Mouse (Mus musculus): ENCODE results near the gene Ifi35.
"Not testable (repeated sequence)": the region's sequence is repeated elsewhere in the genome, so short reads cannot be mapped to it uniquely, and the experiment has no call there.

The Ifi35 gene

GRCm38 (mm10) chr11:101448274-101448746 lies at the start of gene Ifi35:
Gene Ifi35, plus strand, starts transcription at chr11:101448407.
- DNase-seq = no peak

DNA sequence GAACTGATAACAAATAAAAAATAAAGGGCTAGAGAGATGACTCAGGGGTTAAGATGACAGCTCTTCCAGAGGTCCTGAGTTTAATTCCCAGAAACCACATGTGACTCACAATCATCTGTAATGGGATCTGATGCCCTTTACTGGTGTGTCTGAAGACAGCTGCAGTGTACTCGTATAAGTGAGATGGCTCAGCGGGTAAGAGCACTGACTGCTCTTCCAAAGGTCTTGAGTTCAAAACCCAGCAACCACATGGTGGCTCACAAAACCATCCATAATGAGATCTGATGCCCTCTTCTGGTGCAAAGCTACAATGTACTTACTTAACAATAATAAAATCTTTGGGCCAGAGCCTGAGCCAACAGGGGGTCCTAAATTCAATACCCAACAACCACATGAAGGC lies 32.9 kb upstream of the Ifi35 start:
- no peak for DNase-seq

DNA sequence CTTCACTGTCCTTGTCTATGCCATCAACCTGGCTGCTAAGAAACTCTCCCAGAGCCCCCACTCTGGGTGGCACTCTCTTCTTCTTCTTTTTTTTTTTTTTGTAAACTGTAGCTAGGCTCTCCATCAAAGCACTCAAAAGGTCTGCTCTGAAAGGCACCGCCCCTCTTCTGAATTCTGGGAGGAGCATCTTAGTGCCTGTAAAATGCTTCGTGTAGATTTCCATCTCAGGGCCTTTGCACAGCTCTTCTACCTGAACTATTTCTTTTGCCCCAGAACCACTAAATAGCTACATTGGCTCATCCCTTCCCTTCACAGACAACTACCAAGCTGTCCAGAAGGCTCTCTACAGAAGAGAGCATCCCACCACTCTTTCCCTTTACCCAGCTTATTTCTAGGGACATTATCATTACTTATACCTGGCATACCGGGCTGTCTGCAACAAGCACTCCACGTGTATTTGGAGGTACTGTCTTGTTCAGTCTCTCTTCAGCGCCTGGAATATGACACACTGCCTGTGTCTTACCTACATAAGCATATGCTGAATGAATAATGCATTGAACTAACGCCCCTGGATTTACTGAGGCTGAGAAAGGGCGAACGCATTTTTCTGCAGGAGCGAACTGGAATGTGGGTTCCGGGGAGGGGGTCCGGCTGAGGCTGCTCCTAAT lies 31.6 kb upstream of the Ifi35 start:
- no peak for DNase-seq

DNA sequence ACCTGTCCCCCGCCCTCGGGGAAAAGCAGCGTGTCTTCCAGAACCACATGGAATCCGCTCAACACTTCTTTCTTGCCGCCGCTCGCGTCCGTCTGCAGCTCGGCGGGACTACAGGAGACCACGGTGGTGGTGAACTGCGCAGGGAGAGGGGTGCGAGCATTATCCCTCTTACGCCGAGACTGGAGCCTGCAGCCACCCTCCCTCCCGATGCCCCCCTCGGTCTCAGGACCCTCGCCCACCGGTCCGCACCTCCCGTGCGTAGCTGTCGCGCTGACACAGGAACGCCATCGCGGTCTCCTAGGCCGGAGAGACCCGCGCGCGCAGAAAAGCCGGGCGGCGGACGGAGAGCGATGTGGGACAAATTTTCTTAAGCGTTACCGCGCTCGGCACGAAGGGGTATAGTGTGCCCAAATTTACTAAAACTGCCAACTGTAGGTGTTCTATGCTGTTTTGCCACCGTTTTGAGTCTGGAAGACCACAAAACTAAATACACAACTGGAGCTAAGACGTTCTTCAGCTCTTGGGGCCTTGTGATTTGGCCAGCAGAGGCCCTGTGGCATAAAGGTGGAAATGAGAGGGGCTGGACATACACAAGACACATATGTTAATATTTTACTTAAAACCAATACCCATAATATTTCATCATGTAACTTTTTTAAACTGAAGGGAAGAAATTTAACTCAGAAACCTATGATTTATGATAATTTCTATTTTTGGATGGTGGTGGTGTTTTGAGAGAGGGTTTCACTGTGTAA lies 30.9 kb upstream of the Ifi35 start, which contains the start of gene Aarsd1:
TSS of gene Aarsd1 (minus strand) at position 515 of the 755 bp plus-strand sequence.
- peak; percentile 94 to 95 for DNase-seq

- no peak for DNase-seq
Measured at GRCm38 (mm10) chr11:101418991-101419390, 29.2 kb upstream of the Ifi35 start.

- peak in 1 of 2 experiments; percentile 28 for DNase-seq
Measured at GRCm38 (mm10) chr11:101419610-101420009, 28.6 kb upstream of the Ifi35 start.

DNA sequence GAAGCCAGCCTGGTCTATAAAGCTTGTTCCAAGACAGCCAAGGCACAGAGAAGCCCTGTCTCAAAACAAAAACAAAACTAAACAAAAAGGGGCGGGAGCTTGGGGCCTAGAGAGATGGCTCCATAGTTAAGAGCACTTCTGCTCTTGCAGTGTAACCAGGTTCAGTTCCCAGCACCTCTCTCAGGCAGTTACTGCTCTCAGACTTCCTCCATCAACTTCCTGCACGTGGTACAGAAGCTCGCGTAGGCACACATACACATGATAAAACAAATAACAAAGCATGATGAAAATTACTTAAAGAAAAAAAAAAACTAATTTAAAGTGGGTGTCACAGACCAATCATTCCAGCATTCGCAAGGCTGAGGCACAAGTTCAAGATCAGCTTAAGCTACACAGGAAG lies 28.1 kb upstream of the Ifi35 start:
- no peak for DNase-seq

DNA sequence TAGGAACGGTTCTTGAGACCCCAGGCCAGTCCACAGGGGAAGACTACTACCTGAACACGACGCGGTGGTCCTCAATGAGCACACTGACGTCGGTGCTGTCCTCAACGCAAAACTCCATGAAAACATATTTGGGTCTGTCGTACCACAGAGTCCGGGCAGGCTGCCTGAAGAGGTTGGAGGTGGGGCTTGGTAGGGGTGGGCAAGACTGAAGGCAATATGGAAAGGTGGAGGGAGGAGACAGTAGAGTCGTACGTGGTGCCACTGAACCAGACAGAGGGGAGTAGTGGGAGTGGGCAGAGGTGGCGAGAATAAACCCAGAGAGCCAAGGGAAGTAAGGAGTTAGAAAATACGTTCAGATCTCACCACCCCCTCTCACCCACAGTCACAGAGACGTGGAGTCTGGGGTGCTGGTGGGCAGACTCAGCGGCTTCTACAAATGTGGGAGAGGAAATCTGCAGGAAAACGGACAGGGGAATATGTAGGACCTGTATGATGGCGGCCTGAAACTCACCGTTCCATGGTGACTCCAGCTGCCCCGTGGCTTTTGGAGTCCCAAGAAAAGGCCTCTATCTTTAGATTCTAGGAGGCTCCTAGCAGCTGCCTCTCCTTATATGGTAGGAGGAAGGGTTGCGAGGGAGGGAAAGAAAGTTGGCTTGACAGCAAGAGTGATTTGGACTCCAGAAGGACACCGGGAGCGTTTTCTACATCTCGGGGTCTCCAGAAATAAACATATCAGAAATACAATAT lies 23.9 kb upstream of the Ifi35 start, which contains the start of gene Gm27029:
TSS of gene Gm27029 (minus strand) at position 692 of the 747 bp plus-strand sequence.
- DNase-seq = peak; percentile 28 to 49

DNA sequence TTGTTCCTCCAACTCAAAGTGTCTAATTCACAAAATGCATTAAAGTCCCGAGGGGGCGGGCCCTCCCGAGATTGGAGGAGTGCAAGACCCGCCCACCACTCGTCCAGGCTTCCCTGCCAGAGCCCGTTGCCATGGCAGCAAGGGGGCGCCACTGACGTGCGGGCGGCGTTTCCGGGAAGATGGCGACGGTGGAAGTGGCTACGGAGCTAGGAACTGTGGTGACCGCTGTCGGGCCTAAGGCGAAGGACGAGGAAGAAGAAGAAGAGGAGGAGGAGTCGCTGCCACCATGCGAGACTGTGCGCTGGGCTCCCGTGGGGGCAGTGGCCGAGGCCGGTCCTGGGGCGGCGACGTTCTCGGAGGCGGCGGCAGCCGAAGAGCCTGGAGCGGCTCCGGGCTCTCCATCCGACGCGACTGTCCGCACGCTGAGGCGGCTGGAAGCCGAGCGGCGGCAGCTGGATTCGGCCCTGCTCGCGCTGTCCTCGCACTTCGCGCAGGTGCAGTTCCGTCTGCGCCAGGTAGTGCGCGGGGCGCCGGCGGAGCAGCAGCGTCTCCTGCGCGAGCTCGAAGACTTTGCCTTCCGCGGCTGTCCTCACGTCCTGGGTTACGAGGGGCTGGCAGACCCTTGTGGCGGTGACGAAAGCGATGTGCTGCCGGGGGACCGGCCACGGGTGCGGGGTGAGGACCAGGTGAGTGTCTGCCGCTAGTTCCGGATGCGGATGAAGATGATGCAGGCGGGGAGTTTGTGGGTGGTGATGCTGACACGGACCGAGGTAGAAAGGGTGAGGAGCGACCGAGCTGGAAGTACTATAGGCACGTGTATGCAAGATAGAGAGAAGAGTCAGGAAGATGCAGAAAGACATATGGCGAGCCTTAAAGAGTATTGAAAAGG lies 23.0 kb upstream of the Ifi35 start, which contains the start of the genes Rundc1 and Ptges3l:
TSS of gene Rundc1 (plus strand) at position 161 of the 889 bp plus-strand sequence.
TSS of gene Ptges3l (minus strand) at position 409 of the 889 bp plus-strand sequence.
- peak; percentile 99 for DNase-seq

DNA sequence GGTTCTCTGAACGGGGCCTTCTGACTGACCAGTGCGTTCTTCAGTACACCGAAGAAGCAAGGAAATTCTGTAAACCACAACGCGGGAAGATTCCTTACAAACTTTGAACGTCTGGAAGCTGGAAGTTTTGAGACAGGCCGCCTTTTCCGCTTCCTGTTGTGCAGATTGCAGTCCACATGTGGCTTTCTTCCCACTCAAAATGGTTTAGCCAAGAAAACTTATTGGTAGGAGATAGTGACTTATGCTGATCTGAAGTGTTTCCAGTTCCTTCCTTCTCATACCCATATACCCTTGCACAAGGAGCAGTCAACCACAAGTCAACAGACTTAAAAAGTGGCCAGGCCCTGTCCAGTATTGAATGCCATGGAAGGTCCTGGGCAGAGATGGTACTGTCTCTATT lies 22.0 kb upstream of the Ifi35 start:
- no peak for DNase-seq

DNA sequence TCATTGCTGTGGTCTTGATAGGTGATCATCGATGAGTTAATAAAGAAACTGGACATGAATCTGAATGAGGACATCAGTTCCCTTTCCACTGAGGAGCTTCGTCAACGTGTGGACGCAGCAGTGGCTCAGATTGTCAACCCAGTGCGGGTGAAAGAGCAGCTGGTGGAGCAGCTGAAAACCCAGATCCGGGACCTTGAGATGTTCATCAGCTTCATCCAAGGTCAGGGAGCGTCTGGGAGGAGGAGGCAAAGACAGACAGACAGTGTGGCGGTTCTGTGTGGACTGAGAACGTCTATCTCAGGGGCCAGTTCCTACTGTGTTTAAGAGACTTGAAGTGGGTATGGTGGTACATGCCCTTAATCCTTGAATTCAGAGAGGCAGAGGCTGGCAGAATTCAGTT lies 16.9 kb upstream of the Ifi35 start:
- DNase-seq = no peak

- peak; percentile 72 to 79 for DNase-seq
Measured at GRCm38 (mm10) chr11:101433396-101433795, 14.8 kb upstream of the Ifi35 start.

DNA sequence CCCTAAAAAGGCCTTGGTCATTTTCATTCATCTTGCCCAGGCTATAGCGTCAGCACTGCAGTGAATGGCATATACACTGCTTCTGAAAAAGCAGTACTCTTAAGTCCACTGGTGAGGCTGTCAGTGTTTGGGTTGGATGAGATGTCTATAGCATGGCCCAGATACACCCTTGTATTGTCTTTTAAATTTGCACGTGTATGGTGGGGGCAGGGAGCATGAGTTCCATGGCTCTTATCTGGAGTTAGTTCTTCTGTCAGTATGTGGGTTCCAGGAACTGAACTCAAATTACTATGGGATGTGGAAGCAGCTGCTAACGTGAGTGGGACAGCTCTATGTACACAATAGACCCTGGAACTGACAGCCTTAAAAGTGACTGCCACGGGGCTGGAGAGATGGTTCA lies 12.4 kb upstream of the Ifi35 start:
- DNase-seq = no peak

DNA sequence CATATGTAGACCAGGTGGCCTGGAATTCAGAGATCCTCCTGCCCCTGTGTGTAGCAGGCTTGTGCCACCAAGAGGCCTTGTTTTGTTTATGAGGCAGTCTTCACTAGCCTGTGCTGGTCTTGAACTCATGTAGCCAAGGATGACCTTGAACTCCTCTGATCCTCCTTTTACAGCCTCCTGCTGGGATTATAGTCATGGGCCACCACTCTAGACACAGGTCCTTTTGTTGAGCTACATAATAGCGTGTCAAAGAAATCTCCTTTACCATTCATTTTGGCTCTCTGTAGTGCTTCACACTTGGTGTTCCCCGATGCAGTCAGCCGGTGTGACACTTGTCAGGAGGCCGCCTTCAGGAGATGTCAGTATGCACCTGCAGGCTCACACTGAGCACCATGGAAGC lies 11.3 kb upstream of the Ifi35 start:
- no peak for DNase-seq

DNA sequence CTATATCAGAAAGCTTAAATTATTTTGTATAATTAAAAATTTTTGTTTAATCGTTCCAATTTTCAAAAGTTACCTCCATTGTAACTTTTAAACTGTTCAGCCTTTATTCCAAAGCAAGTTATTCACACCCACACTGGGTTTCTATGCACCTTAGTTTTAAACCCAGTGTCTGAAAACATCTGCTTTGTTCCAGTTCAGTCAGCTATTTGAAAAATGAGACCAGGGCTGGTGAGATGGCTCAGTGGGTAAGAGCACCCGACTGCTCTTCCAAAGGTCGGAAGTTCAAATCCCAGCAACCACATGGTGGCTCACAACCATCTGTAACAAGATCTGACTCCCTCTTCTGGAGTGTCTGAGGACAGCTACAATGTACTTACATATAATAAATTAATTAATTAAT lies 10.2 kb upstream of the Ifi35 start:
- not testable (repeated sequence) for DNase-seq

- not testable (repeated sequence) for DNase-seq
Measured at GRCm38 (mm10) chr11:101441450-101442126, 6.6 kb upstream of the Ifi35 start.

DNA sequence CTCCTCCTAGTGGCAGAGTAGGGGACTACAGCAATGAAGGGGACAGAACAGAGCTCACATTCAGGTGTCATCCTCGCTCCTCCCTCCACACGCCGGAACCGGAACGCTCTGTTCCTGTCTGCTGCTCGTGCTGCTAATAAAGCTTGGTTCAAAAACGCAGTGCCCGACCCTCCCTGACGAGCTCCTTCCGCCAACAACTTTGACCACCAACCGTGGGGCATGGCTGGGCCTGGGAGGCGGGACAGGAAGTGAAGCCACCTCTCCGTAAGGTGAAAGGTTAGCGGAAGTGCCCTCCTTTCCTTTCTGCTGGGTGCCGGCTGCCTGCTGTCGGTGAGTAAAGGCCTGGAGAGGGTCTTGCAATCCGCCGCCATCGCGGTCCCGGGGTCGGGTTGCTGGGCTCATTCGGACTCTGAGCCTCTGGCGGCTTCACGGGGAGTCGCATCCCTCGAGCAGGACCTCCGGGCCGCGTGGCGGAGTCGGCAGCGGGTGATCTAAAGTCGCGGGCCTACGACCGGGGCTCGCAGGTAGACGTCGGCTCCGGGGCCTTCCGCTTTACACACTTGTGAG lies 6.0 kb upstream of the Ifi35 start, which contains the start of gene Rpl27:
TSS of gene Rpl27 (plus strand) at position 172 of the 567 bp plus-strand sequence.
- DNase-seq = peak; percentile 98

DNA sequence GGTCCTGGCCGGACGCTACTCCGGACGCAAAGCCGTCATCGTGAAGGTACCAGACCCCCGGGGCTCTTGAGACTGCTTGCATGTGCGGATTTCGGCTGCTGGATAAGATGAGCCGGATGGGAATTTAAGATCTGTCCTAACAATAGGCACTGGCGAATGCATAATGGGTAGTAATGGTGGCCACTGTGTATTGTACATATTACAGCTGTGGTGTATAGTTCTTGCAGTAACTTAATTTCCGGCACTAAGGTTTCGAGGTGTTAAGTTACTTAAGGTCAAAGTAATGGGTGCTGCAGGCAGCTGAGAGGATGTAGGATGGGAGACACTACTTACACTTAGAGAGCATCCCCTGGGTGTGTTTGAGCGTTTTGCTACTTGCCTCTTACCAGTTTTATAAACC lies 5.4 kb upstream of the Ifi35 start:
- no peak for DNase-seq

DNA sequence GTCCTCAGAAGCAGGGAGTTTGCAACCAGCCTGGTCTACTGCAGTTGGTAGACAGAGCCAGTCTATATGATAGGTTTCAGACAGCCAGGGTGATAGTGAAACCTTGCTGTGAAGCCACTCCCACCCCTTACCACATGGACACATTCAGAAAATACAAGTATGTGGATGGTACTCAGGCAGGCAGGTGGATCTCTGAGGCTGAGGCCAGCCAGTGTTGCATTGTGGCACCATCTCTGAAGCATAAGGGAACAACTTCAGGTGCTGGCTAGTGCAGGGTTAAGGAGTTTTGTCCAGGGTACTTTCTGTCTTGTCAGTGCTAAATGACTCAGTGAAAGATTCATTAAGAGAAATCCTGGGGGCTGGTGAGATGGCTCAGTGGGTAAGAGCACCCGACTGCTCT lies 1.9 kb upstream of the Ifi35 start:
- DNase-seq = no peak

GRCm38 (mm10) chr11:101446860-101447259 lies 1.3 kb upstream of the Ifi35 start:
- not testable (repeated sequence) for DNase-seq

DNA sequence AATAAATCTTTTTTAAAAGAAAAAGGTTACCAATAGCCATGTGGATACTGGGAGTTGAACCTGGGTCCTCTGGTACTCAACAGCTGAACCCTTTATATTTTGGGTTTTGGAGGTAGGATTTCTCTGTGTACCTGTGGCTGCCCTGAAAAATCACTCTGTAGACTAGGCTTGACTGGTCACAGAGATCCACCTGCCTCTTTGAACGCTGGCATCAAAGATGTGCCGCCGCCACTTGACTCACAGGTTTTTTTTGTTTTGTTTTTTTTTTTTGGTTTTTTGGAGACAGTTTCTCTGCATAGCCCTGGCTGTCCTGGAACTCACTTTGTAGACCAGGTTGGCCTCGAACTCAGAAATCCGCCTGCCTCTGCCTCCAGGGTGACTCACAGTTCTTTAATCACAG lies 421 bp upstream of the Ifi35 start:
- no peak for DNase-seq
